Mouse (Mus musculus) megakaryocyte, adult 5-6 weeks (primary cell): ENCODE results near the gene Cdh1. TPM values are rescaled to one million over a fixed set of nuclear protein-coding genes. Genes with fewer than 3 reads are reported as not detected.
"Not testable (repeated sequence)": the region's sequence is repeated elsewhere in the genome, so short reads cannot be mapped to it uniquely, and the experiment has no call there.

Experiments used
- ATAC-seq: 2 replicates; pipeline ENCODE4 v1.8.0; 2016; ENCODE audit warnings: mild to moderate bottlenecking, inconsistent platforms; ENCODE audit not compliant: poor library complexity, severe bottlenecking
- total RNA-seq, 2 experiments: library from RNA; stranded (forward) in 1 of 2; stranded (reverse) in 1 of 2; fragments of 153-499, 151-499 nt in 1 of 2; fragments of 221-1000, 200-1000 nt in 1 of 2; gene quantifications; 2 replicates each; pipeline versions ENCODE4 v1.2.3 to v1.2.4; 2015 to 2017

Cdh1 gene
- total RNA-seq (2015) (6.2 and 8.0 TPM in 2 replicates), total RNA-seq (2017) (5.2 and 7.0 TPM in 2 replicates)

DNA sequence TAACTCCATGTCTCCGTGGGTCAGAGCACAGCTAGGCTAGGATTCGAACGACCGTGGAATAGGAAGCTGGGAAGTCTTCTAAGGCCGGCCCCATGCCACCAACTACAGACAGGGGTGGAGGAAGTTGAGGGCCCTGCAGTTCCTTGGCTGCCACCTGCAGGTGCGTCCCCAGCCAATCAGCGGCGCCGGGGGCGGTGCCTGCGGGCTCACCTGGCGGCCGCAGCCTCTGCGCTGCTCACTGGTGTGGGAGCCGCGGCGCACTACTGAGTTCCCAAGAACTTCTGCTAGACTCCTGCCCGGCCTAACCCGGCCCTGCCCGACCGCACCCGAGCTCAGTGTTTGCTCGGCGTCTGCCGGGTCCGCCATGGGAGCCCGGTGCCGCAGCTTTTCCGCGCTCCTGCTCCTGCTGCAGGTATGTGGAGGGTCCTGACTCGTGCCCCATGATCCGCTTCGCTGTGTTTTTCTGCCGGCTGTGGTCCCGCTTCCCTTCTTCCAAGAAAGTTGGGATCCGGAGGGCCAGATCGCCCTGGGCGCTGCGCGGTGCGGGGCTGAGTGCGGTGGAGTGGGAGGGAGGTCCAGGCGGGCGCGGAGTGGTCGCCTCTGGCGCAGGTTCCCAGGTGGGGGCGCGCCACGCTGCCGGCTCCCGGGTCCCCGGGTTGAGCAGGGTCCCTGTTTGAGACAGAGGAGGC lies at the start of gene Cdh1:
Gene Cdh1, plus strand, starts transcription at position 221 of the 689 bp plus-strand sequence.
- ATAC-seq, result peak; percentile 73

DNA sequence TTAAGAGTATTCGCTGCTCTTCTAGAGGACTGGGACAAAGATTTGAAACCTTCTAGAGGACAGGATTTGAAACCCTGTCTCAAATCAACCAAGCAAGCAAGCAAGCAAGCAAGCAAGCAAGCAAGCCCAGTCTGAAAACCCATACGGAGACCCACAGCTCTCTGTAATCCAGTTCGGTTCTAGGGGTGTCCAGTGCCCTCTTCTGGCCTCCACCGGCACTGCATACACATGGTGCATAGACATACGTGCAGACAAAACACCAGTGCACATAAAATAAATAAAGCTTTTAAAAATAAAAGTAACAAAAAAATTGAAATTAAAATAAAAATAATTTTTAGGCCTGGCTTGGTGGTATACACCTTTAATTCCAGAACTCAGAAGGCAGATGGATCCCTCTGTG lies 49.1 kb upstream of the Cdh1 start:
- ATAC-seq, result no peak

DNA sequence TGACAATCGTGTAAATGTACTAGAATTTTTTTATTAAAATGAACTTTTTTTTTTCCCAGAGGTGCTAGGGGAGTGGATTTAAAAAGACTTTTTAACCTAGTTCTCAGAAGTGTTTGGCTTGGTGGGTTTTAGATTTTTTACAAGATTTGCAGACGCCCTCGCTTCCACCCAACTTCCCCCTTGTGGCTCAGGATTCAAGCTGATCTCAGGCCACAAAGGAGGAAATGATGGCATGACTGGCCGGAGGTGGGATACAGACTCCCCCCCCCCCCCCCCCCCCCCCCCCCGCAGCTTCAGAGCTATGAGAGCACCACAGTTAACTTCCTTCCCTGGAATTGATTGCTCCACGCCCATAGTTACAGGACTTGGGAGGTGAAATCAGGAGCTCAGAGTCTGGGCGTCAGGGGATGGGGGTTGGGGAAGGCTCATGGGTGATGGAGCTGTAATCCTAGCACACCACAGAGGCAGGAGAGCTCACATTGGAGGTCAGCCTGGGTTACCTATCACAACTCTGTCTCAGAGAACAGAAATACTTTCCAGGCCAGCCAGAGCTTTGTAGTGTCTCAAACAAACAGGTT lies 47.0 kb upstream of the Cdh1 start:
- ATAC-seq, result peak; percentile 58

DNA sequence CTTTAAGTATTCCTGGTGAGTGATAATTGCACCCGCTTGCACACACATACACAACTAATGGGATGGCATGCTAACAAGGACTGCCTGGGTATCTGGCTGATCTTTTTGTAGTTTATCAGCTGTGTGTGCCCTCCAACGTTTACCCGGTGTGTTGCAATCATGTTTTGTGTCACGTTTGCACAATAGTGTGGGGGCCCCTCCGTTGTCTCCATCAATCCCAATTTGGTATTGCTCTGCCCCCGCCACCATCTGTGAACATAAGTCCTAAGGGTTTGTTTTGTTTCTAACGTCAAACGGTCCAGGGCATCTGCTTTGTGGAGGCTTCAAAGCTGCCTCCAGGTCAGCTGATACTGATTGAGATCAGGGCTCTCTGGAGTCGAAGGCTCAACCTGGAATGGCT lies 43.3 kb upstream of the Cdh1 start:
- no peak for ATAC-seq

DNA sequence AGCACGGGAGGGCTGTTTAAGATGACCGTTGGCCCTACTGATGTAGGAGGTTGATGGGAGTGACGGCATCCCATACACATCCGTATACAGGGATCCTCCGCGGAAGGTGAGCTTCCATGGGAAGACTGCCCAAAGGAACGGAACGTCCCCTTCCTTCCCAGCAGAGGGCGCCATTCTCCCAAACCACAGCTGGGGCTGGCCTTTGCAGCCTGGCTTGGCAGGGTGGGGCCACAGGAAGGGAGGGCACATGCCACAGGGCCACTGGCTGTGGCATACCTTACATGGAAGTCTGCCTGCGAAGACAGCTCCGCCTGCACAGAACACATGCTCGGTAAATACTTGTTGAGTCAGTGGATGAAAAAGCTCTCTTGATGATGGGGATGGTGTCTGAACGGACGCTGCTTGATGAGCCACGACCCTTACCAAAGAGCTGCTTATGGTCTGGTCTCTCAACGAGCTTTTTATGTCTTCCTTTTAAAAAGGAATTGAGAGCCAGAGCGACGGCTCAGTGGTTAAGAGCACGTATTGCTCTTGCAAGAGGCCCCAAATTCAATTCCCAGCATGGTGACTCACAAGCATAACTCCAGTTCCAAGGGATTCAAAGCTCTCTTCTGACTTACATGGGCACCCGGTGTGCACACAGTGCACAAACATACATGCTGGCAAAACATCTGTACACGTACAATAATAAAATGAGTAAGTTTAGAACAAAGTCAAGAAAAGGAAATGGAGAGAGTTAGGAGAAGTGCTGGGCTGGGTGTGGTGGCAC lies 41.9 kb upstream of the Cdh1 start:
- peak; percentile 89 for ATAC-seq

DNA sequence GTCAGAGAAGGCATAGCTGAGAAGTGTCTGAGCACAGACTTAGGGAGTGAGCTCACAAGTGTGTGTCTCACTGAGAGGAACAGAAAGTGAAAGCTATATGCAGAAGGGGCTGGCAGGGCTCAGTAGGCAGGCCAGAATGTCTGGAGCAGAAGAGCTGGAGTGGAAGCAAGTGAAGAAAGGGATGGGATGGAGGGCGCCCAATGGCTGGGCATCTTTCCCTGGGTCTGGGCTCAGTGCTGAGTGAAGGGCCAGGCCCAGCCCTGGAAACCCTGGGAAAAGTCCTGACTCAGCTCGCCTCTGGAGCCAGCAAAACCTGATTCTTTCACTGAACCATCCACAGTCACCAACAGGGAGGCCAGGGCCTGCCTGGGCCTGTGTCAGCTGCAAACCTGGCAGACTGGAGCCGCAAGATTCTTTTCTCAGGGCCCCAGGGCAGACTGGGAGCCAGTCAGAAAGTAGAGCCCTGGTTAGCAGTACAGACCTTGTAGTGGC lies 39.4 kb upstream of the Cdh1 start:
- ATAC-seq, result peak; percentile 71

DNA sequence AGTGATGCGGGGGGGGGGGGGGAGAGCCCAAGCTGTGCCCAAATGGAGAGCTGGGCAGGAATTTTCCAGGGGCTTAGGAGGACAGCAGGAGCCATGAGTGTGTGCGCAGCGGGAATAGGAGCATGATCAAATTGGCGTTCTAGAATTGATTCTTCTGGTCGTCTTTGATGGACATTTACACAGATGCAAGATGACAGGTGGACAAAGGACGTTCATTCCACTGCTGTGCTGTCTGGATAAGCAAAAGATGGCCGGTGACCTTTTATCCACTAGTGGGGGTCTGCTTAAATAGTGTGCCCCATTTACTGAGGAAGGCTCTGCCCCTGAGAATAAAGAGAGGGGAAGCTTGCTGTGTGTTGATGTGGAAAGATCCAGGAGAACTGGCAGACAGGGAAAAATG lies 34.1 kb upstream of the Cdh1 start:
- ATAC-seq, result no peak

DNA sequence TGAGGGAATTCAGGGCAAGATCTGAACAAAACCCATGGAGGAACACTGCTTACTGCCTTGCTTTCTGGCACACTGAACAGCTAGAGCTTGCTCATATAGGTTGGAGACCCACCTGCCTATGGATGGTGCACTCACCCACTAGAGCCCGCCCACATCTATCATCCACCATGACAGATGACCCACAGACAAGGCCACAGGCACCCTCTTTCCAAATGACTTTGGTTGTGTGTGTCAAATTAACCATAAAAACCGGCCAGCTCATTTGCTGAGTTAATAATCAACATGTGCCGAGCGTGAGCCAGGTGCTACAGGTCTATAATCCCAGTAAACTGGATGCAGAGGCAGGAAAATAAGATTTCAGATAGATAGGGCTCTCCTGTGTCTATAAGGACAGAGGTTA lies 32.8 kb upstream of the Cdh1 start:
- no peak for ATAC-seq

DNA sequence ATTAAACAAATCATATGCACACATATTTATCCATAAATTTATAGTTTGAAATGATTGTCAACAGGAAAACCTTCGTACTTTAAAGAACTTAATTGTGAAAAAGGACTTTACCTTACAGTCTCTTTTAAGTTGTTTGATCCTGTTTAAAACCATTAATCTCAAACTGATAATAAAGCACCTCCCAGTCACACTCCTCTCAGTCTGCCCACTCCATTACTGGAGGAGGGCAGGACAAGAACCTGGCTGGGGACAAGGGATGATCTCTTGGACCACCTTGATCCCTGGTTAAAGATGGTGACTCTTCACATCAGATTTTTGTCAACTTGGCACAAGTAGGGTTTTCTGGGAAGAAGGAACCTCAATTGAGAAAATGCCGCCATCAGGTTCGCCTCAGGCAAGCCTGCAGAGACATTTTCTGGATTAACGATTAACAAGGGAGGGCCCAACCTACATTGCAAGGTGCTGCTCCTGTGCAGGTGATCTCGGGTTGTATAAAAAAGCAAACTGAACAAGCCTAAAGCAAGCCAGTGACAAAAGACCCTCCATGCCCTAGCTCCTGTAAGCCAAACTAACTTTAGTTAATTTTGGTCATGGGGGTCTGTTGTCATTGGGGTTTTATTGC lies 31.5 kb upstream of the Cdh1 start:
- ATAC-seq, result no peak

DNA sequence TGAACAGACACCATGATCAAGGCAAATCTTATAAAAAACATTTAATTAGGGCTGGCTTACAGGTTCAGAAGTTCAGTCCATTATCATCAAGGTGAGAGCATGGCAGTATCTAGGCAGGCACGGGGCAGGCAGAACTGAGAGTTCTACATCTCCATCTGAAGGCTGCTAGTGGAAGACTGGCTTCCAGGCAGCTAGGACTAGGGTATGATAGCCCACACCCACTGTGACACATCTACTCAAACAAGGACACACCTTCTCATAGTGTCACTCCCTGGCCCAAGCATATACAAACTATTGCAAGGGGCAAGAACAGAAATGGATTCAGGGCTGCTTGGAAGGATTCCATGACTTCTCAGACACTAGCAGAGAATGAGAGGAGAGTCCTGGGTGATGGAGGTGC lies 31.0 kb upstream of the Cdh1 start:
- ATAC-seq, result not testable (repeated sequence)

DNA sequence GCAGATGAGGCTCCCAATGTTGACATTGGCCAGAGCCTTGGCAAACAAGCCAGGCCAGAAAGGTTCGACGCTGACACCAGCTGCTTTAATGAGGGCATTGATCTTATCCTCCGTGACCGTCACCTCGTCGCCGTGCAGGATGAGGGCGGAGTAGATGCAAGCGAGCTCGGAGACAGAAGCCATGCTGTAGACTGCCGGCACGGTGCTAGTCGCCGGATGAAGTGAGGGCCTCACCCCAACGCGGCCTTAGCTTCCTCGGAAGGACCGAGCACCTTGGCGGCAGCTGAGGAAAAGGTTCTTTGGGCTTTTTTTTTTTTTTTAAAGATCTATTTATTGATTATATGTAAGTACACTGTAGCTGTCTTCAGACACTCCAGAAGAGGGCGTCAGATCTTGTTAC lies 30.0 kb upstream of the Cdh1 start, which contains the start of gene Gm10073:
Gene Gm10073, minus strand, starts transcription at position 294 of the 400 bp plus-strand sequence.
- ATAC-seq, result peak; percentile 47; the same call in 1 of the 2 replicates

DNA sequence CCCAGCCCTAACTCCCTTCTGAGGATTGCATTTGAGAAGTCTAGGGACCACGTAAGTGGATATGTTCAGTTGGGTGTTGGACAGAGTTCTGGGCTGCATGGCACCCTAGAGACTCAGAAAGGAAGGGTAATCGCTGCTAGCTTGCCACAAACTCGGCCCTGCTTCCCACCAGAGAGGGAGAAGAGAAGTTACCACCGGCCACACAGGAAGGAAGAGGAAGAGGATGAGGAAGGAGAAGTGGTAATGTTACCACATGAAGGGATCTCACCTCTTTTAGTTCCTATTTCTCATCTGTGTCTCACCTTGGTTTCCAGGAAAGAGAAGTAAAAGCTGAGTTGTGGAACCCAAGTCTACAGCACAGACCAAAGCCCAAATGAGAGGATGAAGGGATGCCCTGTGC lies 28.9 kb upstream of the Cdh1 start:
- ATAC-seq, result peak; percentile 80

DNA sequence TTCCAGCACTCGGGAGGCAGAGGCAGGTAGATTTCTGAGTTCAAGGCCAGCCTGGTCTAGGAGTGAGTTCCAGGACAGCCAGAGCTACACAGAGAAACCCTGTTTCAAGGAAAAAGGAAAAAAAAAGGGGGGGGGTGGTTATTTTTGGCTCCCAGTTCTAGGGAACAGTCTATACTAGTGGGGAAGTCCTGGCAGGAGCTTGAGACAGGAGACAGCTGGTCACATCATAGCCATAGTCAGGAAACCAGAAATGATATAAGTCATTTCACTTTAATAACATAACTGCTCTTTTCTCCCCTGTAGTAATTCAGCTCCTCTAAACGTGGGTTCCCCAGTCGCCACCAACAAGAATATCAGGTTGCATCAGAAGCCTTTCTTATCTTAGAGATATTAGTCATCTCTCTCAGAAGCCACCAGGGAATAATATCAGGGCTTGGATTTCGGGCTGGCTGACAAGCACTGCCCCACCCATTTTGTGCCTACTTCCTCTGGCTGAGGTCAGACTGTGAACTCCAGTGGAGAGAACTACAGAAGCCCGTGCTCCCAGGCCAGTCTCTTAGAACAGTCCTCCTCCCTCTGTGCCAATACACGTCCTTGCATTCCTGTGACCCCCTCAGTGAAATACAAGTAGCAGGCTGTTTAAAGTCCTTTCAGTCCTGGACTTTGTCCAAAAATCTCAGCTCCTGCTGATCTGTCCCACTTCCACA lies 26.1 kb upstream of the Cdh1 start:
- peak; percentile 78 for ATAC-seq

DNA sequence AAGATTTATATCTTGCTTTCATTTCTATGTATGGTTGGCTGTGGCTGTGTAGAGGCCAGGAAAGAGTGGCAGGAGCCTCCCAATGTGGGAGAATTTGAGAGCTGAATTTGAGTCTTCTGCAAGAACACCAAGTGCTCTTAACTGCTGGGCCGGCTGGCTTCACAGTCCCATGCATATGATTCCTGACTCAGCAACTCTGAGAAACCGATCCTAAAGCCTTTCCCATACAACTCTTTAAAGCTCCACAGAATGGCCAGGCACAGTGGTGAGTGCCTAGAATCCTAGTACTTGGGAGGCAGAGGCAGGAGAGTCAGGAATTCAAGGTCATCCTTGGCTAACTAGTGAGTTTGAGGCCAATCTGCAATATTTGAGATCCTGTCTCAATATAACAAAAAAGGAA lies 23.6 kb upstream of the Cdh1 start:
- ATAC-seq, result no peak

DNA sequence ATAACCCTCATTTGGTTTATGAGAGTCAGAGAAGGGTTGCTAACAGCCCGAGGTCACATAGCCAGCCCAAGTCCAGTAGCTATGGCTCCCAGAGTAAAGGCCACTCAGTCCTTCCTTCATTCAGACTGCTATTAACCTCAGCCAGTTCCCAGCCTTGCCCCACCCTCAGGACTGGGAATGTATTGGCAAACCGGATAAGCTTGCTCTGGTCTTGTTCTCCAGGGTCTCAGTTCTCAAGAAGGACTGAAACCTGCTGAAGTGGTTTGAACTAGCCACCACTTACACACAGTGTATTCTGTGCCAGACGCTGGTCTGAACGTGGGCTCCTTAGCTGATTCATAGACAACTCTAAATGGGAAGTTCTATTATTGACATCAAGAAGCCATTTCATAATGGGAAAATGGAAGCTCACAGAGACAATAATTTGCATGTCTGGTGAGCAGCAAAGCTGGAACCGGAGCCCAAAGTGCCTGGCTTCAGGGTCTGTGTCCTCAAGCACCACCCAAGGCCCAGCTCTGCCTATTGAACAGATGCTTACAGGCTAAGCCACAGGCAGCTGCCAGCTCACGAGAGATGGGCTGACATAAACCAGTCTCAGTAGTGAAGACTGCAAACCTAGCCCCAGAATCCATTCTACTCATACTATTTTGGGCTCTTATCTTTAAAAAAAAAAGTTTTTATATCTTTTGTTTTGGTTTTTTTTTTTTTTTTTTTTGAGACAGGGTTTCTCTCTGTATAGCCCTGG lies 21.6 kb upstream of the Cdh1 start:
- no peak for ATAC-seq

DNA sequence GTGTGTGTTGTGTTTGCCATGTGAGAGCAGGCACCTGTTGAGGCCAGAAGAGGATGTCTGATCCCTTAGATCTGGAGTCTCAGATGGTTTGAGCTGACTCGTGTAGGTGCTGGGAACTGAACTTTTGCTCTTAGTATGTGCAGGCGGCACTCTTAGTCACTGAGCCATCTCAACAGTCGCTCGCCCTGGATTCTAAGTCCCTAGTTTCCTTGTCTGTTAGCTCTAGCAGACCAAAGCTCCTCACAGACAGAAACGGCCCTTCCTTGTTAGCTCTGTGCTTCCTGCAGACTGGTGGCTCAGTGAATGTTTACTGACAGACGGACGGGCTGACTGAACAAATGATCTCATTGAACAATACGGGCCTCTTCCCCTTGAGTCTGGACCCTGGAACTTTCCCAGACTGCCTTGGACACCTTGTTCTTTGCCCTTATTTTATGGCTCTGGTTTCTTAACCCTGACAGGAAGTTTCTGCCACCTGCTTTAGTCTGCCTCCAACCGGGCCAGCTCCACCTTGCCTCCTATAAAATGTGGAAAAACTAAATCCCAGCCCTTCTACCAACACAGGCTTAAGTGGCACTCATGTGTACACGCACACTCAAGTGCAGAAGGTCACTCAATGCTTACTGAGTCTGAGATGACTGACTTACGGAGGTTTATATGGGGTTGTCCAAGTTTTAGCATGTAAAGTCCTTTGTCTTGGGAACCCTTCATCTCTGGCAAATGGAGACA lies 18.0 kb upstream of the Cdh1 start:
- no peak for ATAC-seq

DNA sequence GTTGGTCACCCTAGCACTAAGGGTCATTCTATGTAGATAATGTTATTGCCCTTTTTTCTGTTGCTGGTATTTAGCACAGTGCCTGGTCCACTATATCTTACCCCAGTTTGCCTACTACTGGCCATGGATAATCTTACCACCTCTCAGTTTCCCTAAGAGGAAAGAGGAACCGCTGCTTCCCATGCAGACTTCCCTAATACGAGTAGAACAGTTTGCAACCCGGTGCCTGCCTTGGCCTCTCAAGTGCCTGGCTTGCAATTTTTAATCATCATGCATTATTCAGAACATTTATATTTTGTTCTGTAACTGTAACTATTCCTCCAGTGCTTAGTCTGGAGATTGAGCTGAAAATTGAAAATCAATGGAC lies 17.5 kb upstream of the Cdh1 start:
- peak; percentile 88 for ATAC-seq

DNA sequence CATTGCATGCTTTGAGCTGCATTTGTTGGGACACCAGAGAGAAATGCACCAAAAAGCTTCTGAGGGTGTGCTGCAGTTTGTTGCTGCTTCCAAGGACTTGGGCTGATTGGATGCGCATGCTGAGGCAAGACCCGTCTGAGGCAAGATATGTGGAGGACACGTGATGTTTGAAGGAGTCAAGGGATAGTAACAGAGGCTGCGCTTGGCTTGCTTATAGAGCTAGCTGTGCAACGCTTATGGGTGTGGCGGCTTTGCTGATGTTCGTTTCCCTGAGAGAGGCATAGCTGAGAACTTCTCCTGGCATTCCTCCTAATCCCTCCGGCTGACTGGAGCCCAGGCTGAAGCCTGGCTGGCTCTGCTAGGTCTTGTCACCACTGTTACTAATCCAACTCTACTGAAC lies 16.3 kb upstream of the Cdh1 start:
- no peak for ATAC-seq
